Mouse (Mus musculus) intestine, embryonic 16.5 days (tissue): Measurements from ENCODE around the gene Aacs. TPM values are rescaled to one million over a fixed set of nuclear protein-coding genes. Genes with fewer than 3 reads are reported as not detected.

ENCODE experiments used
- ATAC-seq: fragments of 200-750 bp; cut with Nextera tagmentation; 2 replicates; pipeline ENCODE4 v1.8.0; 2017; ENCODE audit warnings: moderate TSS enrichment, moderate library complexity
- H3K27ac ChIP-seq: fragments of 300-500 bp; sonication (generic); 2 replicates; pipeline ENCODE4 v1.5.1; 2014; ENCODE audit warnings: mild to moderate bottlenecking, low read length
- H3K27me3 ChIP-seq: fragments of 300-500 bp; sonication (generic); replicated peaks from 2 replicates; pipeline ENCODE4 v1.6.1; 2014; ENCODE audit warnings: low read length, control low read depth, mixed read lengths; ENCODE audit not compliant: control insufficient read depth, insufficient read depth
- H3K36me3 ChIP-seq: fragments of 300-500 bp; sonication (generic); 2 replicates; pipeline ENCODE4 v1.6.1; 2014; ENCODE audit warnings: low read length, control low read depth; ENCODE audit not compliant: control insufficient read depth, insufficient read depth
- H3K4me1 ChIP-seq: fragments of 300-500 bp; sonication (generic); 2 replicates; pipeline ENCODE4 v1.6.1; 2014; ENCODE audit warnings: low read length, control low read depth, mixed read lengths; ENCODE audit not compliant: control insufficient read depth, insufficient read depth
- H3K4me2 ChIP-seq: fragments of 300-500 bp; sonication (generic); 2 replicates; pipeline ENCODE4 v1.6.1; 2014; ENCODE audit warnings: low read depth, low read length, control low read depth
- H3K4me3 ChIP-seq: fragments of 300-500 bp; sonication (generic); 2 replicates; pipeline ENCODE4 v1.5.1; 2014; ENCODE audit warnings: mild to moderate bottlenecking, low read length
- H3K9ac ChIP-seq: fragments of 300-500 bp; sonication (generic); 2 replicates; pipeline ENCODE4 v1.6.1; 2014; ENCODE audit warnings: low read depth, low read length
- H3K9me3 ChIP-seq: fragments of 300-500 bp; sonication (generic); 2 replicates; pipeline ENCODE4 v1.6.1; 2016; ENCODE audit warnings: low read length, control low read depth; ENCODE audit not compliant: control insufficient read depth
- WGBS: fragments of 180-500 bp; shearing (Covaris S2); extraction: QIAGEN DNeasy Blood & Tissue Kit; methylation state at CpG from one replicate; pipeline ENCODE4 v1.1.7; 2014; 5-methylcytosine and 5-hydroxymethylcytosine counted together
- polyA plus RNA-seq: library from polyadenylated mRNA; unstranded; fragments of >200 nt; fragmentation: Nextera tagmentation; extraction: Ambion mirVana; gene quantifications from 2 replicates; pipeline ENCODE4 v1.2.1, GENCODE M21; 2015

Aacs gene
- polyA plus RNA-seq, 1 experiment from 2014 or later = 83.5 TPM

DNA sequence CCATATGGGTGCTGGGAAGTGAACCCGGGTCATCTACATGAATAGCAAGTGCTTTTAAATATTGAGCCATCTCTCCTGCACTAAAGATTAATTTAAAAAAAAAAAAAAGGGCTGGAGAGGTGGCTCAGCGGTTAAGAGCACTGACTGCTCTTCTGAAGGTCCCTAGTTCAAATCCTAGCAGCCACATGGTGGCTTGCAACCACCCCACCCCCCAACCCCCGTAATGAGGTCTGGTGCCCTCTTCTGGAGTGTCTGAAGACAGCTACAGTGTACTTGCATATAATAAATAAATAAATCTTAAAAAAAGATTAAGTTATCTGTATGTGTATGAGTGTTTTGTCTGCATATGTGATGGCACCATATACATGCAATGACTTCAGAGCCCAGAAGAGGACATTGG, 15.0 kb upstream of the Aacs start:
- no peaks in the 10 kb centered on the region for H3K36me3 ChIP-seq
- H3K4me2 ChIP-seq = no peak overlapping the region
- no peaks in the 10 kb centered on the region for H3K9me3 ChIP-seq
- no peaks in the 10 kb centered on the region for H3K27me3 ChIP-seq
- H3K4me1 ChIP-seq = peaks cover 6% of the 10 kb centered on the region; the same call in 1 of the 2 replicates
- no peak for ATAC-seq
- 79% methylated on average over 3 of the region's 3 CpGs for WGBS
- no peak overlapping the region for H3K27ac ChIP-seq
- H3K9ac ChIP-seq = no peak overlapping the region
- H3K4me3 ChIP-seq = no peak overlapping the region

DNA sequence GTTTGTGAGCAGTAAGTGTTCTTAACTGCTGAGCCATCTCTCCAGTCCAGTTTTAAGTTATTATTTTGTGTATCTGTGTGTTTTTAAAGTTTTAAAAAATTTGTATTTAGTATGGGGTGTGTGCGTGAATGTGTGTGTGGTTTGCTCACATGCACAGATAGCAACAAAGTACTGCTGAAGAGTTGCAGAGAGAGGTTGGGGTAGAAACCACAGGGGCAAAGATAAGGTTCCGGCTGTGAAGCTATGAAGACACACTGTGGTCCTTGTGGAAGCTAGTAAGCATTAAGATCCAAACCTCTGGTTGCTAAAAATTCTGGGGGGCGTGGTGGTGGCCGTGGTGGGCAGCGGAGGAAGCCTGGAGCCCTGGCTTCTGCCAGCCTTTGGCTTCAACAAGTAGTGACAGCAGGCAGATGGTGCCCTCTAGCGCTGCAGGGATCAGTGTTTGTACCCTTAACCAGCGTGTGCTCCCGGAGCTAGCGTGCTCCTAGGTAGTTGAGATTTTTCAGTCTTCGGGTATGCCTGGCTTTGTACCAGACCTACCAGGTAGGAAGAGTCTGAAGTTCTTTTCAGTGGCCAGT, 13.7 kb upstream of the Aacs start:
- WGBS = 49% methylated on average over 10 of the region's 10 CpGs
- Histone ChIP-seq H3K4me1 (peaks cover 6% of the 10 kb centered on the region; the same call in 1 of the 2 replicates), H3K9ac (no peak overlapping the region), H3K4me3 (no peak overlapping the region), H3K27me3 (no peaks in the 10 kb centered on the region), H3K4me2 (no peak overlapping the region), H3K27ac (no peak overlapping the region), H3K9me3 (no peaks in the 10 kb centered on the region), H3K36me3 (no peaks in the 10 kb centered on the region)
- no peak for ATAC-seq

DNA sequence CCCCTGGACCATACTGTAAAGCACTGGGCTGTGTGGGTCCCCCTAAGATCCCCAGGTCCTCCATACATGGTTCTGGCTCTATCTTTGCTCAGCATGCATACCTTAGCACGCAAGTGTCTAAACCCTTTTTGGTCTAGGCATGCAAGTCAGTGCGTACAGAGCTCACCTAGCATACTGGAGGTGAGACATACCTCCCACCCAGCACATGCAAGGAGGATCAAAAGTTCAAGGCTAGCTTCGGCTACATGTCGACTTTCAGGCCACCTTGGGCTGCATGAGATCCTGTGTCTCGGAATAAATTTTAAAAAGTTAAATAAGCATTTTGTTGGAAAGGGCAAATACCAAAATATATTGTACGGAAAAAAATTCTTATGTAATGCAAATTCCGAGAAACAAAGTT, 10.4 kb upstream of the Aacs start:
- peak overlapping the region; percentile 36 for H3K4me3 ChIP-seq
- H3K9ac ChIP-seq = 0 out of 2 replicates have a peak overlapping the region, but pooled peaks have one; percentile 4
- ATAC-seq = peak; percentile 10; the same call in 1 of the 2 replicates
- no peaks in the 10 kb centered on the region for H3K9me3 ChIP-seq
- 36% methylated on average over 7 of the region's 7 CpGs for WGBS
- peak overlapping the region; percentile 34 for H3K27ac ChIP-seq
- no peaks in the 10 kb centered on the region for H3K27me3 ChIP-seq
- no peaks in the 10 kb centered on the region for H3K36me3 ChIP-seq
- peaks cover 9% of the 10 kb centered on the region for H3K4me1 ChIP-seq
- peak overlapping the region; percentile 51 for H3K4me2 ChIP-seq

DNA sequence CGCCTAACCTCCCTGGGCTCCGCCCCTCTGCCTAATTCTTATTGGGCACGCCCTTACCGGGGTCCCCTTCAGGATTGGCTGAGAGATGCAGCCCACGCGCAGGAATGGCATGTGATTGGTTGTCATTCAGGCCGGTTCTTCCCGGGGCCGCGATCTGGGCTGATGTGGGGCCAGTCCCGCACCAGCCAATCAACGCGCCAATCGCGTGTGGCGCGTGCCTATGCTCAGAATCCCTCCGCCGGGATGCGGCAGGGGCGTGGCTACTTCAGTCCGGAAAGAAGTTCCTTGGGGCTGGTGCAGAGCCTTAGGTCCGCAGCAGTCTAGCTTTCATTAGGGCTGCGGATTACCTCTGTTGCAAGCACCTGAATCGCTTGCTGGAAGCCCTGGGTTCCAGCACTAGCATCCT, 9.9 kb upstream of the Aacs start:
- peak overlapping the region; percentile 36 for H3K4me3 ChIP-seq
- peak; percentile 99 for ATAC-seq
- H3K9me3 ChIP-seq = no peaks in the 10 kb centered on the region
- no peaks in the 10 kb centered on the region for H3K27me3 ChIP-seq
- 0% methylated on average over 25 of the region's 25 CpGs for WGBS
- no peaks in the 10 kb centered on the region for H3K36me3 ChIP-seq
- peak overlapping the region; percentile 47 for H3K9ac ChIP-seq
- peak overlapping the region; percentile 51 for H3K4me2 ChIP-seq
- peaks cover 9% of the 10 kb centered on the region for H3K4me1 ChIP-seq
- no peak overlapping the region for H3K27ac ChIP-seq

DNA sequence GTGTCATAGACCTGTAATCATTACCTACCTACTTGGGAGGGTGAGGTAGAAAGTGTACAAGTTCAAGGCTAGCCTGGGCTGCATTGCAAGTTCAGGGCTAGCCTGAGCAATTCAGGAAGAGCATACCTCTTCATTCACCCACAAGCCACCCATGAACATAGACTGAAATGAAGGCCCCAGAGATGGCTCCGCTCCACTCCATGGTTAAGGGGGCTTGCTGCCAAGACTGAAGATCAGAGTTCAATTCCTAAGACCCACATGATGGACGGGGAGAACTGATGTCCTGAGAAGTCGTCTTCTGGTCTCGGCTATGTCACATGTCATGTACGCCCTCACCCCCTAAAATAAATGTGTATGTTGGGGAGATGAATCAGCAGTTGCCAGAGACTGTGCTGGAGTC, 9.1 kb upstream of the Aacs start:
- H3K9me3 ChIP-seq = no peaks in the 10 kb centered on the region
- H3K27ac ChIP-seq = no peak overlapping the region
- peaks cover 9% of the 10 kb centered on the region for H3K4me1 ChIP-seq
- no peaks in the 10 kb centered on the region for H3K36me3 ChIP-seq
- peak overlapping the region; percentile 51; the same call in 1 of the 2 replicates for H3K4me2 ChIP-seq
- H3K27me3 ChIP-seq = no peaks in the 10 kb centered on the region
- WGBS = 82% methylated on average over 5 of the region's 5 CpGs
- no peak overlapping the region for H3K4me3 ChIP-seq
- no peak overlapping the region for H3K9ac ChIP-seq
- ATAC-seq = no peak

DNA sequence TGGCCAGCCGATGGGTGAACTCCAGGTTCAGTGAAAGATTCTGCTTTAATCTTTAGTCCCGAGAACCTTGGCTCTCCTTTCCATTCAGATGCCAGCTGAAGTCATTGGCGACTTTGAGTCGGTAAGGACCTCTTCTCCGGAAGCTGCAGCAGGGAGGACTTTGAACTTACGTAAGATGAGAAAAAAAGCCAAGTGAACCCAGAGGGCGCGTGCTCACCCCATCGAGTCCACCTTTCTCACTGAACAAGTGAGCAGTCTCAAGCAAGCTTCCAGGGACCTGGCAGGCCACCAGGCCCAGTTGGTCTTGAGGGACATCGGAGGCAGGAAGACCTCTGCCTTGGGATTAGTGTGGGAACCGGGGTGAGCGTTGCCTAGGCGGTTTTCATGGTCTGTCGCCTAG, 8.4 kb upstream of the Aacs start:
- Histone ChIP-seq H3K4me1 (peaks cover 9% of the 10 kb centered on the region), H3K36me3 (no peaks in the 10 kb centered on the region), H3K27ac (peak overlapping the region; percentile 49), H3K4me3 (no peak overlapping the region), H3K9ac (no peak overlapping the region), H3K27me3 (no peaks in the 10 kb centered on the region), H3K4me2 (no peak overlapping the region), H3K9me3 (no peaks in the 10 kb centered on the region)
- ATAC-seq = peak; percentile 24
- 71% methylated on average over 14 of the region's 14 CpGs for WGBS

DNA sequence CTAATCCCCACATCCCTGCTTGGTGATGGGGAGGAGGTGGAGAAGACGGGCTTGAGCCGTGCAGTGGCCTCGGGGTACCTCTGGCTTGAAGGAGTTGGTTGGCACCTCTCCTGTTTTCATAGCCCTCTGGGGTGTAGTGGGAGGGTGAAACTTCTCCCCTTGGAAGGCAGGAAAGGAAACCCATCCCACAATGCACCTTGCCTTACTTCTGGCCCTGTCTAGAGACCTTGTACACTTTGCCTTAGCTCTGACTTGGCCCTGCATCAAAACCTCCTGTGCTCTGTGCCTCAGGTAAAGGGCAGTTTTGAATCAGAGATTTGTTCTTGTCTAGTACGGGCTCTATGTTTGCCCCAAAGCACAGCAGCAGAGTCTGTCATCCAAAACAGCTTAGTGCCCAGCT, 4.9 kb upstream of the Aacs start:
- H3K9me3 ChIP-seq = no peaks in the 10 kb centered on the region
- H3K4me3 ChIP-seq = no peak overlapping the region
- no peak for ATAC-seq
- no peak overlapping the region for H3K9ac ChIP-seq
- H3K27me3 ChIP-seq = no peaks in the 10 kb centered on the region
- H3K4me2 ChIP-seq = no peak overlapping the region
- peaks cover 8% of the 10 kb centered on the region for H3K4me1 ChIP-seq
- H3K27ac ChIP-seq = no peak overlapping the region
- no peaks in the 10 kb centered on the region for H3K36me3 ChIP-seq
- WGBS = 84% methylated on average over 4 of the region's 4 CpGs

DNA sequence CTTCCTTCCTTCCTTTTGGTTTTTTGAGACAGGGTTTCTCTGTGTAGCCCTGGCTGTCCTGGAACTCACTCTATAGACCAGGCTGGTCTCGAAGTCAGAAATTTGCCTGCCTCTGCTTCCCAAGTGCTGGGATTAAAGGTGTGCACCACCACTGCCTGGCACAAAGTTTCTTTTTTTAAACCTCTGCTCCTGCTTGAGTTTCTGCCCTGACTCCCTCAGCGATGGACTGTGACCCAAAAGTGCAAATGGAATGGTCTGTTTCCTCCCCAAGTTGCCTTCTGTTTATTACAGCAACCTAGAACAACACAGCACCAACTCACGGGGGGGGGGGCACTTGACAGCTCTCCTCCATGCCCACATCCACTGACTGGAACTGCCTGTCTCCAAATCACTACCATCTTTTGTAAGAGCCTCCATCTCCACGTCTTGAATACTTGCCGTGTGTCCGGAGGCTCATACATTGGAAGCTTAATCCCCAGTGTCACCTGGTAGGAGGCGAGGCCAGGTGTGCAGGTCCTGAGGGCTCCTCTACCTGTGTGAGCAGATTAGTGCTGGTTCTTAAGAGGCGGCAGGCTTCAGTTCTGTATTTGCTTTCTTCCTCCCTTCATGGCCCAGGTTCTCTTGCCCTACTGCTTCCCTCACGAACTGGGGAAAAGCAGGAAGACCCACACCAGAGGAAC, 2.7 kb upstream of the Aacs start:
- ATAC-seq = no peak
- no peak overlapping the region for H3K9ac ChIP-seq
- H3K27me3 ChIP-seq = no peaks in the 10 kb centered on the region

DNA sequence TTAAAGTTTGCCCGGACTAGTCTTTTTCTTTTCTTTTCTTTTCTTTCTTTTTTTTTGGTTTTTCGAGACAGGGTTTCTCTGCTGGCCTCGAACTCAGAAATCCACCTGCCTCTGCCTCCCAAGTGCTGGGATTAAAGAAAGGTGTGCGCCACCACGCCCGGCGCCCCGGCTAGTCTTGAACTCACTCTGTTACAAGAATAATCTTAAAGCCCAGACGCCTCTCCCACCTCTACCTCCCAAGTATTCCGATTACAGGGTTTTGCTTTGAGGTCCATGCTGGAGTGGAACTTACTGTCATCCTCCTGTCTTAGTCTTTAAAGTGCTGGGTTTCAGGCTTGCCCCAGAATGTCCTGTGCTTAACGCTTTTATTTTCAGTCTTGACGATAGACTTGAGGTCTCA, 584 bp upstream of the Aacs start:
- WGBS = 60% methylated on average over 12 of the region's 12 CpGs
- no peak for ATAC-seq
- Histone ChIP-seq H3K4me1 (peaks cover 29% of the 10 kb centered on the region), H3K9me3 (no peaks in the 10 kb centered on the region), H3K27me3 (no peaks in the 10 kb centered on the region), H3K4me2 (peak overlapping the region; percentile 90), H3K9ac (peak overlapping the region; percentile 85), H3K36me3 (no peaks in the 10 kb centered on the region), H3K27ac (peak overlapping the region; percentile 39; the same call in 1 of the 2 replicates), H3K4me3 (peak overlapping the region; percentile 90)

More for the DNA sequence above, 2.7 kb upstream of the Aacs start:
- peaks cover 20% of the 10 kb centered on the region for H3K4me1 ChIP-seq
- no peaks in the 10 kb centered on the region for H3K9me3 ChIP-seq
- no peak overlapping the region for H3K27ac ChIP-seq
- no peaks in the 10 kb centered on the region for H3K36me3 ChIP-seq
- H3K4me2 ChIP-seq = no peak overlapping the region
- 78% methylated on average over 9 of the region's 9 CpGs for WGBS
- no peak overlapping the region for H3K4me3 ChIP-seq
